Mouse (Mus musculus) monocyte, adult 5-6 weeks (primary cell): ENCODE data around the gene Fchsd2. TPM values are rescaled to one million over a fixed set of nuclear protein-coding genes. Genes with fewer than 3 reads are reported as not detected.

ENCODE experiments used
- ATAC-seq: fragments of 153-309, 156-312 bp; replicated peaks from 2 replicates; pipeline ENCODE4 v1.8.0; 2017; ENCODE audit warnings: mild to moderate bottlenecking; ENCODE audit not compliant: low TSS enrichment, insufficient number of reproducible peaks, severe bottlenecking, poor library complexity, low FRiP score
- total RNA-seq: library from RNA; stranded (forward); fragments of 200-1000, 200-491, 200-594 nt; gene quantifications from 3 replicates; pipeline ENCODE4 v1.2.3, GENCODE M21; 2017

Gene Fchsd2
- total RNA-seq, 1 experiment from 2014 or later, result 36.7 TPM

- no peak for ATAC-seq
Observed at GRCm38 (mm10) chr7:101069271-101069670, 23.4 kb upstream of the Fchsd2 start.

GRCm38 (mm10) chr7:101070406-101070805 lies 22.3 kb upstream of the Fchsd2 start:
- ATAC-seq, result no peak

GRCm38 (mm10) chr7:101071020-101071419 lies 21.6 kb upstream of the Fchsd2 start:
- ATAC-seq, result no peak

- ATAC-seq, result no peak
Observed at GRCm38 (mm10) chr7:101072123-101072740, 20.4 kb upstream of the Fchsd2 start.

GRCm38 (mm10) chr7:101074170-101074767 lies 18.4 kb upstream of the Fchsd2 start:
- ATAC-seq, result no peak

GRCm38 (mm10) chr7:101083562-101084166 lies 9.0 kb upstream of the Fchsd2 start:
- no peak for ATAC-seq

- no peak for ATAC-seq
Observed at GRCm38 (mm10) chr7:101084816-101085456, 7.7 kb upstream of the Fchsd2 start.

- ATAC-seq, result no peak
Observed at GRCm38 (mm10) chr7:101085779-101086178, 6.9 kb upstream of the Fchsd2 start.

- ATAC-seq, result no peak
Observed at GRCm38 (mm10) chr7:101088687-101089086, 4.0 kb upstream of the Fchsd2 start.

- no peak for ATAC-seq
Observed at GRCm38 (mm10) chr7:101089242-101089641, 3.4 kb upstream of the Fchsd2 start.

GRCm38 (mm10) chr7:101093231-101093630 lies 568 bp downstream of the Fchsd2 start:
- peak; percentile 60 for ATAC-seq

GRCm38 (mm10) chr7:101094746-101095145 lies 2.1 kb downstream of the Fchsd2 start:
- ATAC-seq, result no peak

GRCm38 (mm10) chr7:101095560-101095959 lies 2.9 kb downstream of the Fchsd2 start:
- no peak for ATAC-seq

GRCm38 (mm10) chr7:101096576-101096975 lies 3.9 kb downstream of the Fchsd2 start:
- ATAC-seq, result no peak

- no peak for ATAC-seq
Observed at GRCm38 (mm10) chr7:101097084-101097483, 4.4 kb downstream of the Fchsd2 start.

GRCm38 (mm10) chr7:101099981-101100380 lies 7.3 kb downstream of the Fchsd2 start:
- no peak for ATAC-seq

- no peak for ATAC-seq
Observed at GRCm38 (mm10) chr7:101101156-101101691, 8.6 kb downstream of the Fchsd2 start.

- ATAC-seq, result no peak
Observed at GRCm38 (mm10) chr7:101106666-101107065, 14.0 kb downstream of the Fchsd2 start.

GRCm38 (mm10) chr7:101107073-101107810 lies 14.6 kb downstream of the Fchsd2 start:
- ATAC-seq, result no peak
